Mouse (Mus musculus): Measurements from ENCODE around the gene Gal3st1.
"Not testable (repeated sequence)": the region's sequence is repeated elsewhere in the genome, so short reads cannot be mapped to it uniquely, and the experiment has no call there.

Gal3st1 gene

GRCm38 (mm10) chr11:3983291-3983862 lies at the start of gene Gal3st1:
Gene Gal3st1, plus strand, starts transcription at chr11:3983636.
- no peak for DNase-seq

- no peak for DNase-seq
Observed at GRCm38 (mm10) chr11:3933756-3934285, 49.6 kb upstream of the Gal3st1 start.

GRCm38 (mm10) chr11:3935135-3935534 lies 48.3 kb upstream of the Gal3st1 start:
- DNase-seq, result no peak

GRCm38 (mm10) chr11:3936318-3936717 lies 47.1 kb upstream of the Gal3st1 start:
- no peak for DNase-seq

- DNase-seq, result no peak
Observed at GRCm38 (mm10) chr11:3937321-3937874, 46.0 kb upstream of the Gal3st1 start.

GRCm38 (mm10) chr11:3941371-3941770 lies 42.1 kb upstream of the Gal3st1 start:
- DNase-seq, result no peak

GRCm38 (mm10) chr11:3946386-3946785 lies 37.0 kb upstream of the Gal3st1 start:
- no peak for DNase-seq

- DNase-seq, result not testable (repeated sequence)
Observed at GRCm38 (mm10) chr11:3954876-3955275, 28.6 kb upstream of the Gal3st1 start.

GRCm38 (mm10) chr11:3955371-3955770 lies 28.1 kb upstream of the Gal3st1 start:
- DNase-seq, result peak in 1 of 2 experiments; percentile 26

- DNase-seq, result no peak
Observed at GRCm38 (mm10) chr11:3960901-3961300, 22.5 kb upstream of the Gal3st1 start.

GRCm38 (mm10) chr11:3961761-3962160 lies 21.7 kb upstream of the Gal3st1 start:
- DNase-seq, result no peak

GRCm38 (mm10) chr11:3963155-3963554 lies 20.3 kb upstream of the Gal3st1 start:
- peak in 1 of 2 experiments; percentile 40 for DNase-seq

- peak; percentile 76 to 85 for DNase-seq
Observed at GRCm38 (mm10) chr11:3963610-3964415, 19.6 kb upstream of the Gal3st1 start, which contains the start of gene Pes1. Gene Pes1, plus strand, starts transcription at chr11:3963975.

- no peak for DNase-seq
Observed at GRCm38 (mm10) chr11:3964416-3965172, 18.8 kb upstream of the Gal3st1 start.

- DNase-seq, result peak in 1 of 2 experiments; percentile 19
Observed at GRCm38 (mm10) chr11:3969837-3970236, 13.6 kb upstream of the Gal3st1 start.

GRCm38 (mm10) chr11:3970361-3970760 lies 13.1 kb upstream of the Gal3st1 start:
- no peak for DNase-seq

- DNase-seq, result no peak
Observed at GRCm38 (mm10) chr11:3973081-3973480, 10.4 kb upstream of the Gal3st1 start.

GRCm38 (mm10) chr11:3974311-3974710 lies 9.1 kb upstream of the Gal3st1 start:
- no peak for DNase-seq

- no peak for DNase-seq
Observed at GRCm38 (mm10) chr11:3976678-3977077, 6.8 kb upstream of the Gal3st1 start, which contains the start of gene 4930556J24Rik. Gene 4930556J24Rik, minus strand, starts transcription at chr11:3976778.

- DNase-seq, result no peak
Observed at GRCm38 (mm10) chr11:3978421-3978820, 5.0 kb upstream of the Gal3st1 start.

- no peak for DNase-seq
Observed at GRCm38 (mm10) chr11:3981536-3981935, 1.9 kb upstream of the Gal3st1 start.

GRCm38 (mm10) chr11:3982275-3983209 lies 894 bp upstream of the Gal3st1 start:
- no peak for DNase-seq
